Mouse (Mus musculus) kidney, embryonic 14.5 days (tissue): ENCODE measurements at regions not wholly inside any gene's neighbourhood (a gene's known extent, or its start where the extent isn't known, plus 50 kb on each side); places are given as distances from the start of the nearest gene placed in this dataset.

ENCODE experiments used
- ATAC-seq: fragments of 200-750 bp; cut with Nextera tagmentation; 2 replicates; pipeline ENCODE4 v1.8.0; 2017; ENCODE audit warnings: moderate number of reproducible peaks, mild to moderate bottlenecking, moderate TSS enrichment, moderate library complexity; ENCODE audit not compliant: low FRiP score, low TSS enrichment
- H3K27ac ChIP-seq: fragments of 300-500 bp; sonication (generic); 2 replicates; pipeline ENCODE4 v1.5.1; 2014; ENCODE audit warnings: low read depth, mild to moderate bottlenecking, low read length, moderate library complexity, mixed read lengths
- H3K27me3 ChIP-seq: fragments of 300-500 bp; sonication (generic); 2 replicates; pipeline ENCODE4 v1.6.1; 2014; ENCODE audit warnings: mild to moderate bottlenecking, low read length; ENCODE audit not compliant: control insufficient read depth, insufficient read depth
- H3K36me3 ChIP-seq: fragments of 300-500 bp; sonication (generic); 2 replicates; pipeline ENCODE4 v1.6.1; 2014; ENCODE audit warnings: low read length, mixed read lengths; ENCODE audit not compliant: control insufficient read depth, insufficient read depth
- H3K4me1 ChIP-seq: fragments of 300-500 bp; sonication (generic); 2 replicates; pipeline ENCODE4 v1.6.1; 2014; ENCODE audit warnings: low read length, mixed read lengths; ENCODE audit not compliant: control insufficient read depth, insufficient read depth
- H3K4me2 ChIP-seq: fragments of 300-500 bp; sonication (generic); replicated peaks from 2 replicates; pipeline ENCODE4 v1.6.1; 2014; ENCODE audit warnings: low read depth, mild to moderate bottlenecking, low read length
- H3K4me3 ChIP-seq: fragments of 300-500 bp; sonication (generic); 2 replicates; pipeline ENCODE4 v1.5.1; 2014; ENCODE audit warnings: mild to moderate bottlenecking, low read length
- H3K9ac ChIP-seq: fragments of 300-500 bp; sonication (generic); 2 replicates; pipeline ENCODE4 v1.6.1; 2014; ENCODE audit warnings: low read depth, mild to moderate bottlenecking, low read length, moderate library complexity
- H3K9me3 ChIP-seq: fragments of 300-500 bp; sonication (generic); 2 replicates; pipeline ENCODE4 v1.6.1; 2016; ENCODE audit warnings: low read length; ENCODE audit not compliant: control insufficient read depth
- WGBS: fragments of 180-500 bp; shearing (Covaris S2); extraction: QIAGEN DNeasy Blood & Tissue Kit; methylation state at CpG from one replicate; pipeline ENCODE4 v1.1.7; 2014; 5-methylcytosine and 5-hydroxymethylcytosine counted together

GRCm38 (mm10) chr1:193980571-193980970, 610.5 kb upstream of the Camk1g start:
- no peak overlapping the region for H3K9ac ChIP-seq
- H3K36me3 ChIP-seq, result no peaks in the 10 kb centered on the region
- no peak overlapping the region for H3K27ac ChIP-seq
- no peak overlapping the region for H3K4me3 ChIP-seq
- no peak for ATAC-seq
- H3K27me3 ChIP-seq, result no peaks in the 10 kb centered on the region
- 82% methylated on average over 4 of the region's 4 CpGs for WGBS
- no peak overlapping the region for H3K4me2 ChIP-seq
- H3K9me3 ChIP-seq, result no peaks in the 10 kb centered on the region
- no peaks in the 10 kb centered on the region for H3K4me1 ChIP-seq

- no peak for ATAC-seq
- Histone ChIP-seq H3K4me1 (no peaks in the 10 kb centered on the region), H3K9ac (no peak overlapping the region)
These were observed 601.4 kb upstream of the Camk1g start for GRCm38 (mm10) chr1:193971537-193971936.

GRCm38 (mm10) chr1:193969264-193969908, 599.3 kb upstream of the Camk1g start:
- no peak overlapping the region for H3K4me2 ChIP-seq
- H3K4me1 ChIP-seq, result no peaks in the 10 kb centered on the region
- H3K27ac ChIP-seq, result no peak overlapping the region
- H3K9ac ChIP-seq, result no peak overlapping the region
- no peaks in the 10 kb centered on the region for H3K27me3 ChIP-seq
- H3K4me3 ChIP-seq, result no peak overlapping the region
- no peaks in the 10 kb centered on the region for H3K36me3 ChIP-seq
- WGBS, result 83% methylated on average over 4 of the region's 4 CpGs
- no peak for ATAC-seq
- H3K9me3 ChIP-seq, result no peaks in the 10 kb centered on the region

More at GRCm38 (mm10) chr1:193971537-193971936, 601.4 kb upstream of the Camk1g start:
- Histone ChIP-seq H3K36me3 (no peaks in the 10 kb centered on the region), H3K27ac (no peak overlapping the region), H3K27me3 (no peaks in the 10 kb centered on the region), H3K4me2 (no peak overlapping the region), H3K9me3 (no peaks in the 10 kb centered on the region), H3K4me3 (no peak overlapping the region)
- 82% methylated on average over 1 of the region's 1 CpGs for WGBS

- no peaks in the 10 kb centered on the region for H3K9me3 ChIP-seq
- H3K27ac ChIP-seq, result no peak overlapping the region
- H3K4me2 ChIP-seq, result no peak overlapping the region
- H3K9ac ChIP-seq, result no peak overlapping the region
- H3K27me3 ChIP-seq, result no peaks in the 10 kb centered on the region
- no peak for ATAC-seq
- 82% methylated on average over 4 of the region's 4 CpGs for WGBS
- H3K36me3 ChIP-seq, result no peaks in the 10 kb centered on the region
- no peaks in the 10 kb centered on the region for H3K4me1 ChIP-seq
- no peak overlapping the region for H3K4me3 ChIP-seq
These were observed 598.1 kb upstream of the Camk1g start for GRCm38 (mm10) chr1:193967957-193968926.

GRCm38 (mm10) chr1:193966652-193967555, 596.8 kb upstream of the Camk1g start:
- H3K9me3 ChIP-seq, result no peaks in the 10 kb centered on the region
- H3K27ac ChIP-seq, result no peak overlapping the region
- ATAC-seq, result no peak
- H3K4me3 ChIP-seq, result no peak overlapping the region
- no peak overlapping the region for H3K9ac ChIP-seq
- no peaks in the 10 kb centered on the region for H3K4me1 ChIP-seq
- H3K36me3 ChIP-seq, result no peaks in the 10 kb centered on the region
- WGBS, result 24% methylated on average over 1 of the region's 1 CpGs
- no peak overlapping the region for H3K4me2 ChIP-seq
- no peaks in the 10 kb centered on the region for H3K27me3 ChIP-seq

GRCm38 (mm10) chr1:193965278-193965677, 595.2 kb upstream of the Camk1g start:
- H3K9me3 ChIP-seq, result no peaks in the 10 kb centered on the region
- H3K27me3 ChIP-seq, result no peaks in the 10 kb centered on the region
- H3K9ac ChIP-seq, result no peak overlapping the region
- WGBS, result 78% methylated on average over 1 of the region's 1 CpGs
- H3K27ac ChIP-seq, result no peak overlapping the region
- no peak overlapping the region for H3K4me2 ChIP-seq
- H3K4me3 ChIP-seq, result no peak overlapping the region
- H3K36me3 ChIP-seq, result no peaks in the 10 kb centered on the region
- ATAC-seq, result no peak
- H3K4me1 ChIP-seq, result no peaks in the 10 kb centered on the region

- Histone ChIP-seq H3K36me3 (no peaks in the 10 kb centered on the region), H3K4me3 (no peak overlapping the region), H3K4me1 (no peaks in the 10 kb centered on the region), H3K27me3 (no peaks in the 10 kb centered on the region), H3K9ac (no peak overlapping the region), H3K4me2 (no peak overlapping the region), H3K27ac (no peak overlapping the region), H3K9me3 (no peaks in the 10 kb centered on the region)
- no peak for ATAC-seq
These were observed 581.8 kb upstream of the Camk1g start for GRCm38 (mm10) chr1:193951936-193952335.

- Histone ChIP-seq H3K4me3 (no peak overlapping the region), H3K9me3 (no peaks in the 10 kb centered on the region)
These were observed 579.7 kb upstream of the Camk1g start for GRCm38 (mm10) chr1:193949817-193950216.

More at GRCm38 (mm10) chr1:193949817-193950216, 579.7 kb upstream of the Camk1g start:
- no peak overlapping the region for H3K9ac ChIP-seq
- no peaks in the 10 kb centered on the region for H3K36me3 ChIP-seq
- no peak overlapping the region for H3K27ac ChIP-seq
- H3K27me3 ChIP-seq, result no peaks in the 10 kb centered on the region
- H3K4me1 ChIP-seq, result no peaks in the 10 kb centered on the region
- no peak for ATAC-seq
- no peak overlapping the region for H3K4me2 ChIP-seq
